Mouse (Mus musculus): ENCODE measurements around the gene Ucp3.

- TF ChIP-seq CTCF (IDR thresholded peaks at IDR 0.05) (no peak), POLR2A (IDR thresholded peaks at IDR 0.05; ENCODE audit: insufficient read depth, low read depth, low read length) (no peak), EP300 (IDR thresholded peaks at IDR 0.05; ENCODE audit: insufficient read depth, low read depth, low read length) (no peak)
Measured at GRCm38 (mm10) chr7:100464248-100464647, 8.5 kb upstream of the Ucp3 start.
